Mouse (Mus musculus): ENCODE data around the gene Ipo9. TPM values are rescaled to one million over a fixed set of nuclear protein-coding genes. Genes with fewer than 3 reads are reported as not detected.

Ipo9 gene
- 10 to 100 TPM; 27.1 to 34.0 (median 30.1) TPM for total RNA-seq (2022)

DNA sequence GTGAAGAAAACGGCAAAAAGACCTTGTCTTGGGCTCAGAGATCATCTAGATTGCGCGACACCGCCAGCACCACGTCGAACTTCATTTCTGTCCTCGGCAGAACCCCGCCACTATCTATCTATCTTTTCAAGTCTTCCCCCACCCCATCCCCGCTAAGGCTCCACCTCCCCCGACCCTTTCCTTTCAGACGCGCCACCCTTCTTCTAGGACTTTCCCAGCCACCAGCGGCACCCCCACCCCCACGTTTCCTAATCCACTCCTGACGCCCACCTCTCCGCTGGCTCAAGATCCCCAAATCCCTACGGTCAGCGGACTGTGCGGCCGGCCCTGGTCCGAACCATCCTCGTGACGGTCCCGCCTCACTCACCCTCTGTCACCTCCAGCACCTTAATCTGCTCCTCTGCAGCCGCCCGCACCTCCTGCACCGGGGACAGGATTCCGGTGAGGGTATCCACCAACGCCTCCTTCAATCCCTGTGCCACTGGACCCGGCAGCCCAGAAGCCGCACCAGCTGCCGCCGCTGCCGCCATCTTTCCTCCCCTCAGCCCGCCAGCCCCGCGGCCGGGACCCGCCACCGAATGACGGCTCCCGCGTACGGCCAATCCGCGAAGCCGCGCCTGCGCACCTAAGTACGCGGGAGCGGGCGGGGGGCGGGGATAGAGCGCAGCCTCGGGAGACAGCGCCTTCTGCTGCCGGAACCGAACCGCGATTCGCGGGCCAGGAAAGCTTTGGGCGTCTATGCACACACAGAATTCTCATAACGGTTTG is at the start of gene Ipo9:
TSS of gene Ipo9 (minus strand) at position 599 of the 768 bp plus-strand sequence.
- peak; percentile 83 for DNase-seq (ENCODE audit: low spot score)

DNA sequence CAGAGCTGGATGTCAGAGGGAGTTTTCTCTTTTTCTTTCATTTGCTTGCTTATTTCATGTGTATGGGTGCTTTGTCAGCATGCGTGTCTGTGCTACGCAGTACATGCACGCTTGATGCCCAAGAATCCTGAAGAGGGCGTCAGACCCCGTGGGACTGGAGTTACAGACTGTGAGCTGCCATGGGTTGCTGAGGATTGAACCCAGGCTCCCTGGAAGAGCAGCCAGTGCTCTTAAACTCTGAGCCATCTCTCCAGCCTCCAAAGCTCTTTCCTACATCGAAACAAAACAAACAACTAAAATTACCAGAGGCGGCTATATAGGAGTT is 45.2 kb upstream of the Ipo9 start:
- no peak for DNase-seq (ENCODE audit: low spot score)

DNA sequence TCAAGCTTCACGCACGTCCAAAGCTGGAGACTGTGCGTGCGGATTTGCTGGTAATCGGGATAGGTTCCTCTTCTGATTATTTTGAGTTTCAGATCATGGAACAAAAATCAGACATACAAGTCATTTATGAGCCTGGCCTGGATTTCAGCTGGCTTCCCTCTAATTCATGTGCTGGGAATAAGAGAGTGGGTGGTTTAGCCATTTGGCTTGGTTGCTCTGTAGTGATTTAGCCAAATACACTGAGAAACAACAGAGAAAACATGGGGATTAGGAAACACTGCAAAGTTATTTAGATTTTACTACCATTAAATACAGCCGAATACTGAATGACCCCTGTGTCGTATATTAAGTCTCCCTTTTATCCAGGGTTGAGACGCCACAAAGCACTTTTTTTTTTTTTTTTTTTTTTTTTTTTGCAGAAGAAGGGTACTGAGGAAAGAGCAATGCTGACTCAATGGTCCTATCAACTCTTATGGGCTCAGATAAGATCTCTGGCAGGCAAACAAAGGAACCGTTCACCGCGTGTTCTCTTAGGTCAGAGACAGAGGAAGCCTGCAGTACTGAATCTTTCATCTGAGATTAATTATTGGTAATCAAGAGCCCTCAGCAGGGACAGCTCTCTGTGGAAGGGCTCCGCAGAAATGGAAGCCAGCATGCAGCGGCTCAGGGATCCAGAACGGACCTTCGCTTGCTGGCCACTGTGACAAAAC is 44.7 kb upstream of the Ipo9 start:
- DNase-seq (ENCODE audit: low spot score), result no peak

DNA sequence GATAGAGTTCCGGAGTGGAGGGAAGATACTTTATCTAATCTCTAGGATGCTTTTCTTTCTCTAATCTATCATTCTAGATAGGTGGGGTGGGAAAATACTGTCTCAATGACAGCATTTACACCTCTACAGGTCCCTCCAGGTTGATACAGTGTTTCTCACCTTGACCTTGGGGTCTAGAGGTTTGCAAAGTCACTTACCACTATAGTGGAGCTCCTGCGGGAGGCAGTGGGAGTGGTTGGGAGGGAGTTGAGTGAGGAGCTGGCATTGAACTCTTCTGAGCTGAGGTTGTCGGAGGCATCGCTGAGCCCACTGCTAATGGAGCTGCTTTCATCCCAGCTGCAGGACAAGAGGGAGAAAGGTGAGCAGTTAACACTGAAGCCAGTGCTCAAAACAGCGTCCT is 42.2 kb upstream of the Ipo9 start:
- no peak for DNase-seq (ENCODE audit: low spot score)

- no peak for DNase-seq (ENCODE audit: low spot score)
Observed at GRCm38 (mm10) chr1:135471742-135472141, 41.4 kb upstream of the Ipo9 start.

DNA sequence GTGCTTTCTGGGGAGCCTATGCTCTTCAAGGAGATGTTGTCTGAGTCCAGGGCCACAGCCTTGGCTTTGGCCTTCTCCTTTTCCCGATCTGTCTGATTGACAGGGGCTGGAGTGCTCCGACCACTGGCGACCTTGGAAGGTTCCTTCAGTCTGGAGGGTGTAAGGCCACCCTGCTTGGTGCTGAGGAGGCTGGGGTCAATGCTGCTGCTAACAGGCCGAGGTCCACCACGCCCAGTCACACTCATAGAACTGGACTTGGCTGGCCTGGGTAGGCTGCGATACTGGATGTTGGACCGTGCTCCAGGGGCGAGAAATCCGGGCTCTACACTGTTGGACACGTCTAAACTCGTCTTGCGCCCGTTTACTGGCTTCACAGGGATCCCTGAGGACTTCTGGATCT is 40.2 kb upstream of the Ipo9 start:
- no peak for DNase-seq (ENCODE audit: low spot score)

- DNase-seq (ENCODE audit: low spot score), result no peak
Observed at GRCm38 (mm10) chr1:135467462-135467861, 37.2 kb upstream of the Ipo9 start.

DNA sequence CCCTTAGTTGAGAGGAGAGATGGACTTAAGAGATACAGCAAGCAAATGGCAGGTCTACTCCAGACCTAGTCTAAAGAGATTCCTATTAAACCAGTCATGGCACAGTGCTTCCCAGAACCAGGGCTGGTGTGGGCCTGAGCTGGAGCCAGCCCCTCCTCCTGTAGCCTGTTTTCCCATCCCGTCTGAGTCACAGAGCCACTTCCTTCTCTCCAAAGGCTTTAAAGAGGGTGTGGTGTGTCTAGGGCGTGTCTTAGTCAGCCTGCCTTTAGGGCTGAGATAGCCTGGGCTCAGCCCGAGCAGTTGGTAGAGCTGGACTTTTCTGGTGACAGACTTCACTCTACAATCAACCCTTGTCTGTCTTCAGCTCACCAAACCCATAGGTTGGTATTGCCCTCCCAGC is 36.6 kb upstream of the Ipo9 start:
- peak; percentile 48 for DNase-seq (ENCODE audit: low spot score)

DNA sequence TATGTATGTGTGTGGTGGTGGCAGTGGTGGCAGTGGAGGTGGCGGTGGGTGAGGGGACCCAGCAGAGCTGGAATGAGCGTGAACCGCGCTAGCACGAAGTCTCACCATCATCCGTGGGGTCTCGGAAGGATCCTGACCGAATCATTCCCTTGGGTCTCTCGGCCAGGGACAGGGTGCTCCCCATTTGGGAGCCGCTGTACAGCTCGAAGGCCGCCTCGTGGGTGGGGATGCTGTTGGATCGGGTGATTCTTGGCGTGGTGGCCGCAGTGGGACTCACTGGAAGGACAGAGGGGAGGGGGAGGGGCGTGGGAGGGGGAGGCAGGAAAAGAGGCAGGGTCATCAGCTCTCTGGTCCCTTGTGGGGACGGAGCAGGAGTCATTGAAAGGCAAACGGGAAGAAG is 35.4 kb upstream of the Ipo9 start:
- no peak for DNase-seq (ENCODE audit: low spot score)

- DNase-seq (ENCODE audit: low spot score), result no peak
Observed at GRCm38 (mm10) chr1:135462736-135463135, 32.4 kb upstream of the Ipo9 start.

- peak; percentile 49 for DNase-seq (ENCODE audit: low spot score)
Observed at GRCm38 (mm10) chr1:135462304-135462703, 32.0 kb upstream of the Ipo9 start.

DNA sequence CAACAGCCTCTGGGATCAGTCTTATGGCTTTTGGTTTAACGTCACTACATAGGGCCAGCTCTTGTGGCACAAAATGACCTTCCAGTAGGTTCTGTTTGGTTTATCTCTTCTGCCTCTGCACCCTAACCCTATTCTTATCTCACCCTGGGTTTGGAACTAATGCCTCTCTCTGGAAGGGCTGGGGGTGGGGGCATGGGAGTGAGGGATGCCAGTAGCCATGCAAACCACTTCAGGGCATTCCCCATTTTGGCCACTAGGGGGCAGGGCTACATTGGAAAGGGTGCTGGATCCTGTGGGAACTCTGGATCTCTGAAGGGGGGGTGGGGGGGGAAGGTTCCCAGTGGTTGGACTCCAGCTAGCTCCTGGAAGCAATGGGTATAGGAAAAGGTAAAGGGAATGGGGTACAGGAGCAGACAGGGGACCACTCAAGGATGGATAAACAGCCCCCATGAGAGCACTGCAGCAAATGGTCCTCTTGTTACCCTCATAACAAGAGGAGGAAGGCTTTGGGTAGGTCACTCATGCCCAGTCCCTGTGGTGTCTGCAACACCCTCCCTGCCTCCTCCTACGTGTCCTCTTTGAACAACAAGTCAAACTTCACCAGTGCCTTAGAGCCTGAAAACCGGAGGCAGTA is 30.9 kb upstream of the Ipo9 start:
- peak; percentile 72 for DNase-seq (ENCODE audit: low spot score)

DNA sequence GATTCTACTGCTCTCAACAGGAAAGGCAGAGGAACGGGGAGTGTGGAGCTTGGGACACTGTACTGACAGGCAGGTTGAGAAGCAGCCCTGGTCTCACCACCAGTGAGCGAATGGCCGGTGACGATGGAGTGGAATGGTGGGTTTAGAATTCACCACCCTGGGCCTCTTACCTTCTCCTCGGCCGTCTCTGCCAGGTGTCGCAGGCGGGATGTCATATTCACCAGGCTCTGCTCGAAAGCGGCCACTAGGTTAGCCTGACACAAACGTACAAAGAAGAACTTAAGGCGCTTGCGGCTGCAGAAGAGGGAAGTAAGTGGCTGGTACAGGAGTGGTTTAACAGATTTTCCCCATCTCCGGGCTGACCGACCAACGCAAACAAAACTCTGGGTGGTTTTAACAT is 30.2 kb upstream of the Ipo9 start:
- no peak for DNase-seq (ENCODE audit: low spot score)

DNA sequence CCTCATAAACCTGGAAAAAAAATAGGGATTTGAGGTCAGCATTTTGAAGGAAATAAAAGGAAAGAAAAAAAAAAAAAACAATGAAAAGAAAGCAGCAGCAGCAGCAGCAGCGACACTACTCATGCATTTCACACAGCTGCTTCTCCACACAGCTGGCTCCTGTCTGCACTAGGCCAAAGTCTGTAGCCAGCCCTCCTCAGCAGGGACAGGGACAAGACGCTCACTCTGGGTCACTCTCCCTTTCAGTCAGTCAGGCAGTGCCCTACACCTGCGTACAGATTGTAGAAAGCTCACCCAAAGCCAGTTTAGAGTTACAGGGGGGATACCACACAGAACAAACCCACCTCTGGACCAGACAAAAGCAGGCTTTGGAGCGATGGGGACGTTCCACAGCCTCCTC is 27.6 kb upstream of the Ipo9 start:
- no peak for DNase-seq (ENCODE audit: low spot score)

DNA sequence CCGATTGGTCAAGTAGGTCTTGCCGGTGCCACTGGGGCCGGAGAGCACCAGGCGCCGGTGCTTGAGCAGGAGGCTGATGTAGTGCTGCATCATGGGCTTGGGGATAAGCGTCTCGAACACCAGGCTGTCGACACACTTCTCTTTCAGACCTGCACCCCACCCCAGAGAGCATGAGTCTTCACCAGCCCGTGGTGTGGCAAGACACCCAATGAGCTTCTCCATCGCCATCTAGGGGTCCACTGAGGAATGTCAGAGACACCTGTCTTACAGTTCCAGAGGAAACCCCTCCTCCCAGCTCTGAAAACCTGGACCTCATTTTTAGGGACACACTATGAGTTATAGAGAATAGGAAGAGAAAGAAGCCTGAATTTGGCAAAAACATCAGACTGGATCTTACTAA is 22.0 kb upstream of the Ipo9 start:
- no peak for DNase-seq (ENCODE audit: low spot score)

GRCm38 (mm10) chr1:135451419-135451818 is 21.1 kb upstream of the Ipo9 start:
- DNase-seq (ENCODE audit: low spot score), result no peak

GRCm38 (mm10) chr1:135449876-135450275 is 19.6 kb upstream of the Ipo9 start:
- no peak for DNase-seq (ENCODE audit: low spot score)

GRCm38 (mm10) chr1:135448940-135449339 is 18.6 kb upstream of the Ipo9 start:
- no peak for DNase-seq (ENCODE audit: low spot score)

DNA sequence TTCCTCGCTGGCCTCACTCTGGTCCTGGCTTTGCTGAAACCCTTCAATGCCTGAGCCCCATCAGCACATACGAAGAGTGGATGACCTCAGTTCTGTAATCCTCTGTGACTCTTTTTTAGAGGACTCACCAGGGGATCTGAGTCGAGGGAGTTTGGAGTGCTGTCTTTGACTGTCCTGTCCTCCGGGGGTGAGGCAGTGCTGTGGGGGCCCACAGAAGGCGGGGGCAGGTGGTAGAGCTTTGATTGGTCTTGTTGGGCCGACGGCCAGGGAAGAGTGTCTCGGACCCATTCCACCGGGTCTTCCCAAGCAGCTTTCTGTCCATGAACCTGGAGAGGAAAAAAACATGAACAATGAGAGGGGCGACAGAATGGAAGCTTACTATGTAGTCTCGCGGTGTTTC is 13.2 kb upstream of the Ipo9 start:
- no peak for DNase-seq (ENCODE audit: low spot score)

GRCm38 (mm10) chr1:135441861-135442260 is 11.6 kb upstream of the Ipo9 start:
- no peak for DNase-seq (ENCODE audit: low spot score)

- no peak for DNase-seq (ENCODE audit: low spot score)
Observed at GRCm38 (mm10) chr1:135440986-135441385, 10.7 kb upstream of the Ipo9 start.

DNA sequence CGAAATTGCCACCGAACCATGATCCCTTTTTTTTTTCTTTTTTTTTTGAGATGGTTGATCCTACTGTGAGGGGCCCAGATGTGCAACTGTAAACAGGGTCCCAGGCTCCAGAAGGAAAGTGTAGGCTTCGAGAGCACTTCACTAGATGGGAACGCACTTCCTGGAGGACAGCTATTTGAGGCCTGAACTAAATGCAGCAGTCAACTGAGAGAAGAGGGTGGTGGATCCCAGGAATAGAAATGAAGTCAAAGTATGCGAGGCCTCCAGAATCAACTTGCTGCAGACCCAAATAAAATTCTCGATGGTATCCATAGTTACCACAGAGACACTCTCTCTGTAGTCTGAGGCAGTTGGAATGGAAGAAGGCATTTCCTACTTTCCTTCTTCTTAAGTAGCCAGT is 8.5 kb upstream of the Ipo9 start:
- DNase-seq (ENCODE audit: low spot score), result no peak

- DNase-seq (ENCODE audit: low spot score), result peak; percentile 44
Observed at GRCm38 (mm10) chr1:135435823-135436222, 5.5 kb upstream of the Ipo9 start.

All from heart, adult 8-10 months (tissue).